Mouse (Mus musculus): ENCODE measurements around the gene Glt6d1.

DNA sequence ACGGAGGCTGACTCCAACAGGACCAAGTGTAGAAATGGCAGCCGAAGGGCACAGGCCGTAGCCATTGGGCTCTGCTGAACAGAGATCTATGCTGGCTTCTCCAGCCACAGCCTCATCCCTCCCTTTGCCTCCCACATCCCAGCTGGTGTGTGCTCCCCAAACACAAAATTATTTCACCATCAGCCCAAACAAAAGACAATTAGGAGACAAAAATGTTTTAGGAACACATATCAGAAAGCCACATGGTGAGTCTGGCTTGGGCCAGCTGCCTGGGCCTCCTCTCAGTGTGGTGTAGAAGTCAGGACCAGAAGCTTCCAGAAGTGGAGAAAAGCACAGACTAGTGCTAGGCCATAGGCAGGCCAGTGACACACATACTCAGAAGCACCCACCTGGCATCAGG lies 28.4 kb upstream of the Glt6d1 start:
- TF ChIP-seq POLR2A (IDR thresholded peaks at IDR 0.05; ENCODE audit: low read depth, low read length), result no peak
- no peak for TF ChIP-seq CTCF (IDR thresholded peaks at IDR 0.05; ENCODE audit: borderline replicate concordance, insufficient read depth, low read length)
